Mouse (Mus musculus) bone marrow macrophage, adult 2 months (primary cell): ENCODE data around the gene Aldh18a1.

Experiments
- CTCF ChIP-seq: IDR thresholded peaks from 2 replicates; pipeline ENCODE4 v1.5.1; 2012; ENCODE audit warnings: low read depth, mild to moderate bottlenecking, low read length, moderate library complexity
- POLR2A ChIP-seq: IDR thresholded peaks from 2 replicates; pipeline ENCODE4 v1.6.1; 2012; ENCODE audit warnings: mild to moderate bottlenecking, low read depth, low read length, borderline replicate concordance

- TF ChIP-seq CTCF = no peak
- no peak for TF ChIP-seq POLR2A
Measured at GRCm38 (mm10) chr19:40513632-40514078, 74.6 kb downstream of the Aldh18a1 start, which contains the start of gene Sorbs1.
